Comparison of ENCODE assay signal across 16 mouse cellular contexts in the genomic region with DNA sequence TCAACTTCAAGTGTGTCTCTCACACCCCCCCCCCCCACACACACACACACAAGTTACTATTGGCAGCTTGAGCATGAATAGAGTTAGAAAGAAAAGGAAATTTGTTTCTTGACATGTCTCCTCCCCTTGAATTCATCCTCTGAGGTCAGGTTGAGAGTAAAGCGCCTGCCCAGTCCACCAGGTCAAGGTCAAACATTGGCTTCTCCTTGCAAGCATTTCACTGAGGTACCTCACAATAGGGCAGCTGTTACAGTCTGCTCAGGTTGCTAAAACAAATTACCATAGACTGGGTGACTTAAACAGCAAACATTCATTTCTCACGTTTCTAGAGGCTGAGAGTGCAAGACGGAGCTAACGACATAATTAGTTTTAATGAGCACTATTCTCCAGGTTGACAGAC.
"Had no signal": no experiment of that assay in that cellular context is flagged by ENCODE, and none has a peak within 500 bp of the region (broad histone marks: within the 10 kb centered on the region; RNA-seq: fewer than 3 reads in every experiment).

No protein-coding gene starts in this region.

- H3K9ac ChIP-seq: lung, embryonic 14.5 days; midbrain, embryonic 12.5 days; neural tube, embryonic 13.5 days; neural tube, embryonic 15.5 days; stomach, embryonic 15.5 days had no signal

- H3K4me2 ChIP-seq: lung, embryonic 14.5 days; midbrain, embryonic 12.5 days; neural tube, embryonic 13.5 days; neural tube, embryonic 15.5 days; stomach, embryonic 15.5 days had no signal

- H3K36me3 ChIP-seq: midbrain, embryonic 10.5 days; midbrain, embryonic 12.5 days; neural tube, embryonic 13.5 days; neural tube, embryonic 15.5 days; stomach, embryonic 15.5 days had no signal

- ATAC-seq: midbrain, embryonic 16.5 days had no signal

- H3K9me3 ChIP-seq: midbrain, embryonic 10.5 days; midbrain, embryonic 12.5 days; neural tube, embryonic 13.5 days; neural tube, embryonic 15.5 days; stomach, embryonic 15.5 days had no signal

- H3K4me3 ChIP-seq: midbrain, embryonic 10.5 days; midbrain, embryonic 12.5 days; myocyte; neural tube, embryonic 13.5 days; neural tube, embryonic 15.5 days; stomach, embryonic 15.5 days had no signal

- H3K27ac ChIP-seq: midbrain, embryonic 10.5 days; midbrain, embryonic 12.5 days; neural tube, embryonic 13.5 days; neural tube, embryonic 15.5 days; stomach, embryonic 15.5 days; stomach, postnatal 0 days had no signal

- H3K4me1 ChIP-seq: midbrain, embryonic 10.5 days; midbrain, embryonic 12.5 days; neural tube, embryonic 13.5 days; neural tube, embryonic 15.5 days; stomach, embryonic 15.5 days had no signal

- H3K27me3 ChIP-seq: midbrain, embryonic 12.5 days; neural tube, embryonic 13.5 days; neural tube, embryonic 15.5 days; stomach, embryonic 15.5 days had no signal

- DNase-seq: lung, adult 18-20 months; lung, embryonic 14.5 days; lung, postnatal 10 days; lung, postnatal 4 days; midbrain, embryonic 14.5 days; right cerebral cortex, postnatal 14 days; thymus, adult 2 months; thymus, postnatal 36 days had no signal
